Mouse (Mus musculus): ENCODE measurements around the gene Mri1.

Mri1 gene

DNA sequence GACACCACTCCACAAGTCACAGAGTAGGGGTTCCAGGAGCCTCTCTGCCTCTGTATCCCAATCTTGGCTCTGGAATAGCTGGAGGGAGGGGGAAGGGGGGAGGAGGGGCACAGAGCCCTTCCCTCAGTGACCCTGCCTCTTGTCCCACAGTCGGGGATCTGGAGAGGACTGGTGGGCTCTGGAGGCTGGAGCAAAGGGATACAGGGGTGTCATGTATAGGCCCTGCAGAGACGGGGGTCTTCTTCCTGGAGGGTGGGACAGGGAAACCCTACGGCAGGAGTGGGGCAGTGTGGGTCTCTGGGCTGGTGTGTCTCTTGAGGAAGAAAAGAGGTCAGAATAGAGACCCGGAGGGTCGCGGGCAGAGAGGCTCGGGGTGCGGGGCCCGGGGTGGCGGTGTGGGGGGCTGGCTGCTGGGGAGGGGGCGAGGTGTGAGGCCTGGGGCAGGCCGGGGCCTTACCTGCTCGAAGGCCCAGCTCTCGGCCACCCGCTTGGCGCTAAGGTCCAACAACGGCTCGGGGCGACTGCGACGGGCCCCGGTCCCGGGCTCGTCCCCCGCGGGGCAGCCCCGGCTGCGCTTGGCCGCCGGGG is 20.6 kb downstream of the Mri1 start:
- DNase-seq = no peak

- DNase-seq = peak; percentile 16
Measured at GRCm38 (mm10) chr8:84235746-84236409, 21.2 kb downstream of the Mri1 start.

DNA sequence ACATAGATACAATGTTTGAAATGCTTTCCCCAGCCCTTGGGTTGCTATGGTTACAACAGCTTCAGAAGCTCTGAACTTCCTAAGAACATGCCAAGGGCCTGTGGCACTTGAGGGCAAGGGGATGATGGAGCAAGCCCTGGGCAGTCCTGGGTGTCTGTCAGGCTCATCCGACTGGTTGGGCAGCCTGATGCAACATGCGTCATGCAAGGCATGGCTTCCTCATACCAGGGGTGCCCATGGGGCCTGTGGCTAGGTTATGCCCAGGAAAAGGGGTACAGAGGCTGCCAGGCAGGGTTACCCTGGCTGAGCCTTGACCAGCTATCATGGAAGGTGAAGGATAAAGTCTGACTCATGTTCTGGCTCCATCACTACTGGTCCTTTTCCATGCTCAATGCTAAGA is 24.1 kb downstream of the Mri1 start:
- no peak for DNase-seq

DNA sequence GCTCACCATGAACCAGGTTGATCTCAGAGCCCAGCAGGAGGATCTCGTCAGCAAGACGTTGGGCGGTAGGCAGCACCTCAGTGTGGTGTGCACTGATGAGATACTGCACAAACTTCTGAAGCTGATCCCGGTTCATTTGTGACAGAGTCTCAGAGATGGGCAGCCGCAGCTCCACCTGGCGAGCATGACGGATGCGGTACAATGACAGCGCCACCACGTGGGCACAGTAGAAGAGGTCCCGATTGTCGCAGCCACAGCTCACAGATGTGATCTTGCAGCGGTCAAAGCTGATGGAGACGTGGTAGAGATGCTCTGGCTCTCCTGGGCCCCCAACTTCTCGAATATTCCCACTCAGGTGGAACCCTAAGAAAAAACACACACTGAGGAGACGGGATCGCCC is 26.4 kb downstream of the Mri1 start:
- peak; percentile 67 for DNase-seq

- no peak for DNase-seq
Measured at GRCm38 (mm10) chr8:84223322-84224029, 33.6 kb downstream of the Mri1 start.

GRCm38 (mm10) chr8:84222566-84223165 is 34.5 kb downstream of the Mri1 start:
- no peak for DNase-seq

DNA sequence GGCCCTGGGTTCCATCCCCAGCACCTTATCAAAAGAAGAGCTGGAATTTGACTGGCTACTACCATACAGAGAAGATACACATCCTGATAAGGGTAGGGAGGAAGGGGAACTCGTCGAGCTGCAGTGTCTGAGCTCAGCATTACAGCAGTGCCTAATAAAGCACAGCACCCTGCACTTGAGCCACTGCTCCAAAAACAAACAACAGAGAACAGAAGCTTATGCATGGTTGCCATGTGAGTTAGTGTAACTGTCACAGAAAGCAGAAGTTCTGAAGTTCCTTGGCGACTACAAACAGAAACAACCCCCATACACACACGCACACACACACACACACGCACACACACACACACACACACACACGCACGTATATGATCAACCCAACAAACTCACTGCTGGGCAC is 37.0 kb downstream of the Mri1 start:
- no peak for DNase-seq

GRCm38 (mm10) chr8:84218143-84218542 is 39.0 kb downstream of the Mri1 start:
- DNase-seq = no peak

DNA sequence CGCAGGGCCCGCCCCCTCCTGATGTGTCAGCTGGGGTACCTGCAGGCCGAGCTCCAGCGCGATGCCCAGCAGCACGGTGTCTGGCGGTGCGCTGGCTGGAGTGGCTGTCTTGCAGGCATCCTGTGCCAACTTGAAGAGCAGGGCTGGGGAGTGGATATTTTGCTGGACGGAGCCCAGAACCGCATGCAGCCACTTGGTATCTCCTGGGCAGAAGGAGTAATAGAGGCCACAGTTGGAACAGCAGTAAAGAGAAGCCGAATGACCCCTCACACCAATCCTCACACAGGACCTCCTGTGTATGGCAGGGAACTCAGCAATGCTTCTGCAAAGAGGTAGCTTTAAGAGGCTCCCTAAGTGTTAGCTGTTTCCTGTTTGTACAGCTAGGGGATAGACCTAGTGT is 39.9 kb downstream of the Mri1 start:
- DNase-seq = no peak

DNA sequence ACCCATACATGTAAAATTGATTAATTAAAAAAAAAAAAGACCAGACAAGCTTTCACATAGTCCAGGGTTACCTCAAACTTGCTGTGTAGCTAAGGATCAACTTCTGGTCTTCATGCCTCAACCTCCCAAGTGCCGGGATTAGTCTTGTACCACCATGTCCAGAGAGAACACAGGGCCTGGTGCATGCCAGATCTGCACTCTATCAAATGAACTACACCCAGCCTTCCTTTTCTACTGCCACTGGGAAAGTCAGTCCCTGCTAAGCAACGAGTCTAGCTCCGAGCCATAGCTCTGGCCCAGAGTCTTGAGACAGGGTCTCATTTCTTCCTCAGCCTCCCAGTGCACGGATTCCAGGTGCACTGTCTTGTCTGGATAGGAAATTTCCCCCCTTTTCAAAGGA is 43.8 kb downstream of the Mri1 start:
- no peak for DNase-seq

- DNase-seq = no peak
Measured at GRCm38 (mm10) chr8:84211881-84212563, 45.1 kb downstream of the Mri1 start.

DNA sequence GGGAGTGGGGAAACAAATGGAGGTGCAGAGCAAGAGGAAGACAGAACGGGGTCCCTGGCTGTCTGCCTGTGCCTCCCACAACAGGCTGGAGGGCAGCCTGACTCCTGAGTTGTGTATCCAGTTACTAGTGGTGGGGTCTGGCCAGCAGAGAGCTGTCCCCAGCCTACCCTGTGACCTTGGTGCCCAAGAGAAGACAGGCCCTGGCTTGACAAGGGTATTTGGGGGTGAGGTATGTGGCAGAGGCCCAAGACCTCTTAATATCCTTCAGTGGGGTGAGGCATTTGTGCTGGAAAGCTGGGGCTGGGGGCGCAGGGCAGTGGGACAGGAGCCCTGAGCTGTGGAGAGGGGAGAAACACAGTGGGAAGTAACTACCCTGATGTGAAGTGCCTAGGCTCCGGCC is 45.9 kb downstream of the Mri1 start:
- peak; percentile 19 for DNase-seq

DNA sequence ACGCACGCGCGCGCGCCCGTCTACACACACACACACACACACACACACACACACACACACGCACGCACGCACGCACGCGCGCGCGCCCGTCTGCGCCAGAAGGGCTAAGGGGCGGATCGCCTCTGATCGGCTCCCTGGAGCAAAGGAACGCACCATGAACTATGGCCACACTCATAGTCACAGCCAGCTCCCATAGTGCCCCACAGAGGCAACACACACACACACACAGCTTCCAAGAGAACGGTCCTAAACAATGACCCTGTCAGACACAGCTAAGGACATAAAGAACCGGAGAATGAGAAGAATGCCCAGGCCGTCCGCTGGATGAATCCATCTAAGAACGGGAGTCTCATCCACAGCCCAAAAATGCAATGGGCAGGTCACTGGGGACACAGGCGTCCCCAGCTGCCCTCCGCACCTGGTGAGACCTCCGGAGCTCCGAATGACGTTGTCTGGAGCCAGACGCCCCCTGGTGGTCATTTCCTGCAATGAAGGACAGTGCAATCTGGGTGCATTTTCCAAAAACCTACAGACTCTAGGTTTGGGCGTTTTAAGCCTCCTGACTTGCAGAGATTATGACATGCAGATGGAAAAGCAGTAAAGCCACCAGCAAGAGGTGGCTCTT is 46.8 kb downstream of the Mri1 start:
- DNase-seq = peak; percentile 94

DNA sequence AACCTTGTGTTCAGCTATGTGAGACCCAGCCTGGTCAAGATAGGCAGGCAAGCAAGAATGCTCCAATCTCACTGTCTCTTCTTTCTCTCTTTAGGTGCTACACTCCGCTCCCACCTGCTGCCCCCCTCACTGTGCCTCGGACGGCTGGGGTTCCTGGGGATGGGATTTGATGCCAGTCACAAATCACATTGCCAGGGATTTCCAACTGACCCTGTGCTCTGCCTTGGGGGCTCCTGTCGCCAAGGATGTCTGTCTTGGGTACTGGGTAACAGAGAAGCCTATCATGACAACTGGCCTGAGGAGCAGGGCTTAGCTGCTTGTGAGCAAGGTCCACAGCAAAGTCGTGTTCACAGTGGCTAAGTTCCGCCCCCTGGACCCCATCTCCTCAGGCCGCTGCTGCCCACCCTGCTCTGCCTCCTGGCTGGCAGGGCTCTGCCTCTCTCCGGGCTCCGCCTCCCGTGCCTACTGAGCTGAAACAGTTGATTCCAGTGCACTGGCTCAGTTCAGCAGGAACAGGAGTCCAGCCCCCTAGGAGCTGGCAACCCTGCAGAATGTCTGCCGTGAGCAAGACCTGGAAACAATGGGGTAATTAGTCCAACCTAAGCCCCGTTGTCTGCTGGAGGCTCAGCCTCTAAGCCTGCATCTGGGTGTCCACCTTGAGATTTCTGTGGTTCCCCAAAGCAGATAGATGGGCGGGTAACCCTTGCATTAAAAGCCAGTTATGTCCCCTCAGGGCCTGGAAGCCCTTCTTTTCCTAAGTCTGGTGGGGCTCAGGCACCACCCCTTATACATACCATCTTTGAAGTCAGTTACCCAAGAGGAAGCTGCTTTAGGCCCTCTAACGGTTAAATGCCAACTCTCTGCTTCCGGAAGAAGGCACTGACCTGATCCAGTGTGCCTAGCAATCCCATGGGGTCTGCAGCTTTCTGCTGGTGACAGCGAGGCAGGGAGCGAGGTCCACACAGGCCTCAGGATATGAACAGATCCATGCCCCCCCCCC is 48.4 kb downstream of the Mri1 start:
- DNase-seq = peak; percentile 65

GRCm38 (mm10) chr8:84207811-84208210 is 49.3 kb downstream of the Mri1 start:
- peak; percentile 70 for DNase-seq

GRCm38 (mm10) chr8:84206666-84207065 is 50.5 kb downstream of the Mri1 start:
- no peak for DNase-seq

DNA sequence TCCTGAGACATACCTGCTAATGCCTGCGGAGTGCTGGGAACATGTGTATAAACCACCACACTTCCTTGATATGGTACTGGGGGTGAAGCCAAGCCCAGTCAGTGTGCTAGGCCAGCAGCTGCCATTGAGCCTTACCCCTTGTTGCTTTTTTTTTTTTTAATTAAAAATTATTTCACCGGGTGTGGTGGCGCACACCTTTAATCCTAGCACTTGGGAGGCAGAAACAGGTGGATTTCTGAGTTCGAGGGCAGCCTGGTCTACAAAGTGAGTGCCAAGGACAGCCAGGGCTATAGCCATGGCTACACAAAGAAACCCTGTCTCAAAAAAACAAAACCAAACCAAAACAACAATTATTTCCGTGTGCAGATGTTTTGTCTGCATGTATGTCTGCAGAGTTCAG is 52.1 kb downstream of the Mri1 start:
- no peak for DNase-seq

- peak; percentile 62 for DNase-seq
Measured at GRCm38 (mm10) chr8:84203975-84204772, 53.0 kb downstream of the Mri1 start.

GRCm38 (mm10) chr8:84202938-84203917 is 53.9 kb downstream of the Mri1 start:
- DNase-seq = peak; percentile 83
